In genomic region chr5:25275629-25276028, GRCm38 (mm10) we compare ENCODE assay signal across 32 mouse cellular contexts. TPM values are rescaled to one million over a fixed set of nuclear protein-coding genes. Genes with fewer than 3 reads are reported as not detected.
DNase-seq lines count a peak whose midpoint lies in the region; ATAC-seq and TF ChIP-seq lines count a peak whose summit lies in the region.
"Had no signal": no experiment of that assay in that cellular context is flagged by ENCODE, and none has a peak within 500 bp of the region (broad histone marks: within the 10 kb centered on the region; RNA-seq: fewer than 3 reads in every experiment).

No protein-coding gene starts in this region.

- no peak overlapping the region for H3K9ac ChIP-seq in MEL (ENCODE audit: control insufficient read depth, low read depth, low read length, poor library complexity, severe bottlenecking)
- H3K9ac ChIP-seq: embryonic facial prominence, embryonic 13.5 days; embryonic facial prominence, embryonic 15.5 days; forebrain, embryonic 12.5 days had no signal

- H3K9me3 ChIP-seq in MEL (replicated peaks; ENCODE audit: insufficient read depth, low read length) = no peaks in the 10 kb centered on the region
- H3K9me3 ChIP-seq: embryonic facial prominence, embryonic 13.5 days; embryonic facial prominence, embryonic 15.5 days; forebrain, embryonic 10.5 days; forebrain, embryonic 12.5 days had no signal

- peaks cover 2 to 4% of the 10 kb centered on the region in 2 experiments; a peak in 2 of 4 replicates for H3K4me1 ChIP-seq in MEL (ENCODE audit: control insufficient read depth in 1 of 2, insufficient read depth in 2 of 2, low read length in 2 of 2)
- H3K4me1 ChIP-seq: embryonic facial prominence, embryonic 13.5 days; embryonic facial prominence, embryonic 15.5 days; forebrain, embryonic 10.5 days; forebrain, embryonic 12.5 days had no signal

- no peak for TF ChIP-seq POLR2A in MEL (IDR thresholded peaks at IDR 0.05; ENCODE audit: control insufficient read depth in 1 of 2, insufficient read depth in 1 of 2, low read depth in 1 of 2, low read length in 2 of 2, poor library complexity in 1 of 2)

- no peak for ATAC-seq in CD4-positive, CD25-positive, alpha-beta regulatory T cell, adult 4 months
- ATAC-seq: forebrain, embryonic 14.5 days; forebrain, embryonic 16.5 days; Patski had no signal

- TF ChIP-seq RAD21 in MEL (IDR thresholded peaks at IDR 0.05; ENCODE audit: low read depth, low read length) = no peak

- H3K36me3 ChIP-seq in MEL (ENCODE audit: control insufficient read depth in 1 of 2, insufficient read depth in 2 of 2, low read length in 2 of 2) = peaks cover 2 to 24% of the 10 kb centered on the region in 2 experiments; a peak in 3 of 4 replicates

- peak; percentile 72 for DNase-seq in heart, adult 11 months
- no peak for DNase-seq in heart, adult 8-10 months (ENCODE audit: low spot score)
- peak; percentile 41 for DNase-seq in ES-CJ7 (ENCODE audit: low read depth, low spot score)
- DNase-seq in MEL (ENCODE audit: low read depth, low spot score) = no peak
- peak; percentile 80 for DNase-seq in ZHBTc4 (ENCODE audit: low read depth, low spot score)
- no peak for DNase-seq in ovary, adult 18-20 months (ENCODE audit: low spot score)
- no peak for DNase-seq in right cerebral cortex, postnatal 10 days (ENCODE audit: low spot score in 2 of 2)
- DNase-seq: adrenal gland, adult 2 months; adrenal gland, postnatal 10 days; adrenal gland, postnatal 25 days; B cell, adult 2 months; cerebellum, adult 11 months; cerebellum, adult 18-20 months; cerebellum, adult 8-10 months; cerebellum, adult 9-11 months; cerebellum, postnatal 14 days; cerebellum, postnatal 36 days; embryo, embryonic 11 days had no signal

- no peak for TF ChIP-seq EP300 in MEL (IDR thresholded peaks at IDR 0.05; ENCODE audit: low read depth in 1 of 2, low read length in 2 of 2)

- no peaks in the 10 kb centered on the region for H3K79me2 ChIP-seq in MEL (ENCODE audit: control insufficient read depth, insufficient read depth, low read length, poor library complexity)

- no peak overlapping the region for H3K4me3 ChIP-seq in MEL (ENCODE audit: control insufficient read depth in 1 of 2, insufficient read depth in 1 of 2, low read depth in 2 of 2, low read length in 2 of 2)
- H3K4me3 ChIP-seq: embryonic facial prominence, embryonic 13.5 days; embryonic facial prominence, embryonic 15.5 days; erythroblast, embryonic 14.5 days; forebrain, embryonic 10.5 days; forebrain, embryonic 12.5 days had no signal

- no peak overlapping the region for H3K27ac ChIP-seq in MEL (ENCODE audit: control insufficient read depth, low read depth, low read length)
- H3K27ac ChIP-seq: embryonic facial prominence, embryonic 13.5 days; embryonic facial prominence, embryonic 15.5 days; forebrain, embryonic 10.5 days; forebrain, embryonic 12.5 days had no signal

- TF ChIP-seq CTCF in MEL (IDR thresholded peaks at IDR 0.05 in 2 of 3, conservative IDR thresholded peaks at IDR 0.05 in 1 of 3; ENCODE audit: control insufficient read depth in 1 of 3, insufficient read depth in 1 of 3, low read depth in 2 of 3, low read length in 3 of 3, poor library complexity in 1 of 3, severe bottlenecking in 1 of 3) = no peak

- no peaks in the 10 kb centered on the region for H3K27me3 ChIP-seq in MEL (ENCODE audit: control insufficient read depth in 1 of 2, insufficient read depth in 2 of 2, low read length in 2 of 2)
- H3K27me3 ChIP-seq: embryonic facial prominence, embryonic 13.5 days; embryonic facial prominence, embryonic 15.5 days; forebrain, embryonic 12.5 days; Patski had no signal

TF ChIP-seq in MEL, 35 proteins besides CTCF, POLR2A, EP300 and RAD21:
- TF ChIP-seq RCOR1 (IDR thresholded peaks at IDR 0.05; ENCODE audit: low read depth, low read length) (0 out of 2 replicates have a peak, but pooled peaks have one; percentile 25), KAT2A (conservative IDR thresholded peaks at IDR 0.05; ENCODE audit: low read depth, low read length) (no peak)
TF ChIP-seq in MEL: peak in this region for 1.

RNA-seq across cellular contexts. Expression of gene E130116L18Rik, which starts 52.7 kb away (rescaled TPM):
- not detected for total RNA-seq in heart, adult 8-10 months (2022)
- not detected in 2 replicates for total RNA-seq in MEL (2012; rRNA removed)
- not detected for polyA plus RNA-seq in MEL (2012; ENCODE audit: insufficient read depth in 1 of 2, insufficient read length in 2 of 2, low read depth in 1 of 2, low replicate concordance in 2 of 2, missing spikeins in 1 of 2)
- not detected for polyA plus RNA-seq in CD4-positive, CD25-positive, alpha-beta regulatory T cell, adult 4 months (2017; shearing (Covaris generic))
- total RNA-seq: adrenal gland, adult 2 months; adrenal gland, postnatal 10 days; adrenal gland, postnatal 25 days; adrenal gland, postnatal 4 days; common myeloid progenitor, adult 5-6 weeks had no signal
- polyA plus RNA-seq: adrenal gland, adult 2 months; brain, embryonic 14.5 days; embryonic facial prominence, embryonic 11.5 days; embryonic facial prominence, embryonic 13.5 days; embryonic facial prominence, embryonic 15.5 days; erythroblast, embryonic 14.5 days; forebrain, embryonic 10.5 days; forebrain, embryonic 12.5 days; forebrain, embryonic 14.5 days; forebrain, embryonic 16.5 days; frontal cortex, adult 2 months had no signal

RNA-seq across cellular contexts. Expression of gene Galnt11, which starts 53.9 kb away (rescaled TPM):
- 10 to 100 TPM; 19.5 to 21.8 (median 19.8) TPM for total RNA-seq in heart, adult 8-10 months (2022)
- 8.8 and 12.6 TPM in 2 replicates for total RNA-seq in MEL (2012; rRNA removed)
- polyA plus RNA-seq in MEL (2012; ENCODE audit: insufficient read depth in 1 of 2, insufficient read length in 2 of 2, low read depth in 1 of 2, low replicate concordance in 2 of 2, missing spikeins in 1 of 2) = 10 to 100 TPM in 1 of 2 experiments, not detected in 1; 13.6 TPM
- polyA plus RNA-seq in CD4-positive, CD25-positive, alpha-beta regulatory T cell, adult 4 months (2017; shearing (Covaris generic)) = 1 to 10 TPM; 6.8 to 7.0 TPM

Comparison
In these comparisons a context has a peak if more than half of its experiments do, and no peak if none do; other contexts are left out.
1. DNase-seq: peak in heart, adult 11 months (single experiment), ES-CJ7 (single experiment) and ZHBTc4 (single experiment); none in heart, adult 8-10 months (single experiment), MEL (single experiment), ovary, adult 18-20 months (single experiment) and right cerebral cortex, postnatal 10 days (0 of 2).